Mouse (Mus musculus): ENCODE results near the gene Rapgef6. TPM values are rescaled to one million over a fixed set of nuclear protein-coding genes. Genes with fewer than 3 reads are reported as not detected.

The Rapgef6 gene
- polyA plus RNA-seq, 1 experiment from 2014 or later, result 33.2 TPM

DNA sequence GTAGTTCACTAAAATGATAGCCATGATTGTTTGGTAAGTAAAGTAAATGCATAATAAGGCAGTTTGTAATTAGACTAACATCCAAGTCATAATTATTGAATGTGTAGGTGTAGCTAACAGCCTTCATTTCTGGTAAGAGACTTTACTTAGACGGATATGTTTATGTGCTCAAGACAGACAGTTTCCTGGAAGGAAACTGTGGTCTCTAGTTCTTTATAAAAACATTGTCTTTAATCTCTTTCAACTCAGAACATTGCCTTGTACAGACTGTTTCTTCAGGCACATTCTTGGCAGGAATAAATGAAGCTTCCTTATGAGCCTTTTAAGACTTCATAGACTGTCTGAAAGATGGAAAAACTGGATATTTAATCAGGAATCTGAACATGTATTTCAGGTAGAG, 45.3 kb downstream of the Rapgef6 start:
- ATAC-seq (ENCODE audit: insufficient read depth) (no peak), DNase-seq (peak; percentile 3)
- H3K27ac ChIP-seq (ENCODE audit: low read depth), result no peak overlapping the region
- WGBS, result 39% methylated on average over 1 of the region's 1 CpGs
- H3K36me3 ChIP-seq (ENCODE audit: insufficient read depth), result no peaks in the 10 kb centered on the region
- H3K9ac ChIP-seq, result no peak overlapping the region
- no peaks in the 10 kb centered on the region for H3K9me3 ChIP-seq (ENCODE audit: low read depth, low read length)
- no peaks in the 10 kb centered on the region for H3K4me1 ChIP-seq (ENCODE audit: insufficient read depth)
- no peak overlapping the region for H3K4me2 ChIP-seq
- H3K27me3 ChIP-seq (ENCODE audit: insufficient read depth, low read length), result no peaks in the 10 kb centered on the region
- no peak overlapping the region for H3K4me3 ChIP-seq (ENCODE audit: low read depth, low read length)
- no peak for TF ChIP-seq CTCF (IDR thresholded peaks at IDR 0.05; ENCODE audit: low read depth)

DNA sequence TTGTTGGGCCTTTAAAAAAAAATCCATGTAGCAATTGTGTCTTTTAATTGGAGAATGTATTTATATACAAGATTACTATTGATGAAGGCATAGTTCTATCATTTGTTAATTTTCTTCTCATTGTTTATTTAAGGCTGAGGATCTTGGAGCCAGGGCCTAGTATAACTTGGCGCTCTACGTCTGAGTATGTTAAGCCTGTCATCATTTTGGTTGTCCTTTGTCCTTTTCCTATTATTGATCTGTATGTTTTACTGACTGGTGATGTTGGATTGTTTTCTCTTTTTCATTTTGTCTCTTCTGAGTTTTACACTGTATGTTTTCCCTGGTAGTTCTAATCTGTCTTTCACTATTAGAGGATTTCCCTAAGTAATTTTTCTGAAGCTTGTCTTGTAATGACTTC, 52.1 kb downstream of the Rapgef6 start:
- no peak overlapping the region for H3K4me3 ChIP-seq (ENCODE audit: low read depth, low read length)
- H3K9me3 ChIP-seq (ENCODE audit: low read depth, low read length), result no peaks in the 10 kb centered on the region

DNA sequence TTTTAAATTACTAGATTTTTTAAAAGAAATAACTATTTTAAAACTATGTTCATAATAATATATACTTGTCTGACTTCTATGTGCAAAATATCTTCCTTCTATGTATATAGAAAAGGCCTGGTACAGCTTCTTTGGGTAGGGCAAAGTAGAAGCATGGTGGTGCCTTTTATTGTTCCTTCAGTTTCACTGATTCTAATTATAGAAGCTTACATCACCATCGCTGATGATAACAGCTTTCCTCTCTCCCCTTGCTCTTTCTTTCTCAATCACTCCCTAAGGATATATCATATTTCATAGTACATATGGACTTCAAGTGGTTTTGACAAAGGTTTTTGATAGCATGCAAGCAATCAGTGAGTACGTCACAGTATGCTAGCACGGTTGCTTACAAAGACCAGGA, 69.9 kb downstream of the Rapgef6 start:
- Histone ChIP-seq H3K27ac (ENCODE audit: low read depth) (no peak overlapping the region), H3K4me1 (ENCODE audit: insufficient read depth) (no peaks in the 10 kb centered on the region), H3K27me3 (ENCODE audit: insufficient read depth, low read length) (no peaks in the 10 kb centered on the region), H3K9me3 (ENCODE audit: low read depth, low read length) (no peaks in the 10 kb centered on the region), H3K36me3 (ENCODE audit: insufficient read depth) (no peaks in the 10 kb centered on the region), H3K4me3 (ENCODE audit: low read depth, low read length) (no peak overlapping the region), H3K4me2 (no peak overlapping the region), H3K9ac (no peak overlapping the region)
- peak; percentile 10 for DNase-seq
- no peak for ATAC-seq (ENCODE audit: insufficient read depth)
- 49% methylated on average over 3 of the region's 3 CpGs for WGBS
- no peak for TF ChIP-seq CTCF (IDR thresholded peaks at IDR 0.05; ENCODE audit: low read depth)

More for the DNA sequence above, 52.1 kb downstream of the Rapgef6 start:
- ATAC-seq (ENCODE audit: insufficient read depth) (no peak), DNase-seq (no peak)
- H3K4me1 ChIP-seq (ENCODE audit: insufficient read depth), result no peaks in the 10 kb centered on the region
- 86% methylated on average over 2 of the region's 2 CpGs for WGBS
- no peak for TF ChIP-seq CTCF (IDR thresholded peaks at IDR 0.05; ENCODE audit: low read depth)
- H3K27me3 ChIP-seq (ENCODE audit: insufficient read depth, low read length), result no peaks in the 10 kb centered on the region
- H3K9ac ChIP-seq, result no peak overlapping the region
- no peak overlapping the region for H3K4me2 ChIP-seq
- no peak overlapping the region for H3K27ac ChIP-seq (ENCODE audit: low read depth)
- H3K36me3 ChIP-seq (ENCODE audit: insufficient read depth), result no peaks in the 10 kb centered on the region

GRCm38 (mm10) chr11:54594049-54594448, 71.4 kb downstream of the Rapgef6 start:
- Histone ChIP-seq H3K36me3 (ENCODE audit: insufficient read depth) (no peaks in the 10 kb centered on the region), H3K9me3 (ENCODE audit: low read depth, low read length) (no peaks in the 10 kb centered on the region), H3K4me3 (ENCODE audit: low read depth, low read length) (no peak overlapping the region), H3K4me1 (ENCODE audit: insufficient read depth) (no peaks in the 10 kb centered on the region), H3K4me2 (no peak overlapping the region), H3K27me3 (ENCODE audit: insufficient read depth, low read length) (no peaks in the 10 kb centered on the region), H3K27ac (ENCODE audit: low read depth) (no peak overlapping the region), H3K9ac (no peak overlapping the region)
- no peak for ATAC-seq (ENCODE audit: insufficient read depth)
- no peak for TF ChIP-seq CTCF (IDR thresholded peaks at IDR 0.05; ENCODE audit: low read depth)
- WGBS, result 80% methylated on average over 2 of the region's 2 CpGs
- DNase-seq, result no peak

- 63% methylated on average over 4 of the region's 4 CpGs for WGBS
- no peaks in the 10 kb centered on the region for H3K36me3 ChIP-seq (ENCODE audit: insufficient read depth)
- 0 out of 2 replicates have a peak, but pooled peaks have one; percentile 9 for TF ChIP-seq CTCF (IDR thresholded peaks at IDR 0.05; ENCODE audit: low read depth)
- no peak for ATAC-seq (ENCODE audit: insufficient read depth)
- H3K4me2 ChIP-seq, result no peak overlapping the region
- no peak for DNase-seq
- no peaks in the 10 kb centered on the region for H3K4me1 ChIP-seq (ENCODE audit: insufficient read depth)
- H3K4me3 ChIP-seq (ENCODE audit: low read depth, low read length), result no peak overlapping the region
- no peaks in the 10 kb centered on the region for H3K9me3 ChIP-seq (ENCODE audit: low read depth, low read length)
- H3K27me3 ChIP-seq (ENCODE audit: insufficient read depth, low read length), result no peaks in the 10 kb centered on the region
- no peak overlapping the region for H3K9ac ChIP-seq
- H3K27ac ChIP-seq (ENCODE audit: low read depth), result no peak overlapping the region
These were observed 72.4 kb downstream of the Rapgef6 start for GRCm38 (mm10) chr11:54595053-54595452.

- Histone ChIP-seq H3K9me3 (ENCODE audit: low read depth, low read length) (no peaks in the 10 kb centered on the region), H3K4me1 (ENCODE audit: insufficient read depth) (no peaks in the 10 kb centered on the region), H3K27me3 (ENCODE audit: insufficient read depth, low read length) (no peaks in the 10 kb centered on the region), H3K4me2 (no peak overlapping the region), H3K27ac (ENCODE audit: low read depth) (no peak overlapping the region), H3K36me3 (ENCODE audit: insufficient read depth) (no peaks in the 10 kb centered on the region), H3K4me3 (ENCODE audit: low read depth, low read length) (no peak overlapping the region), H3K9ac (no peak overlapping the region)
- no peak for DNase-seq
- WGBS, result 84% methylated on average over 8 of the region's 8 CpGs
- no peak for ATAC-seq (ENCODE audit: insufficient read depth)
- TF ChIP-seq CTCF (IDR thresholded peaks at IDR 0.05; ENCODE audit: low read depth), result no peak
These were observed 73.4 kb downstream of the Rapgef6 start for GRCm38 (mm10) chr11:54595905-54596555.

GRCm38 (mm10) chr11:54597902-54598447, 75.3 kb downstream of the Rapgef6 start:
- WGBS, result 41% methylated on average over 1 of the region's 1 CpGs
- Histone ChIP-seq H3K4me2 (no peak overlapping the region), H3K9ac (no peak overlapping the region), H3K27me3 (ENCODE audit: insufficient read depth, low read length) (no peaks in the 10 kb centered on the region), H3K4me1 (ENCODE audit: insufficient read depth) (no peaks in the 10 kb centered on the region), H3K9me3 (ENCODE audit: low read depth, low read length) (no peaks in the 10 kb centered on the region), H3K36me3 (ENCODE audit: insufficient read depth) (no peaks in the 10 kb centered on the region), H3K4me3 (ENCODE audit: low read depth, low read length) (no peak overlapping the region), H3K27ac (ENCODE audit: low read depth) (no peak overlapping the region)
- no peak for TF ChIP-seq CTCF (IDR thresholded peaks at IDR 0.05; ENCODE audit: low read depth)
- ATAC-seq (ENCODE audit: insufficient read depth) (no peak), DNase-seq (peak; percentile 4)

Data from lung, embryonic 14.5 days (tissue).